Mouse (Mus musculus) CH12.LX (cell line): ENCODE measurements around the gene Emx2. TPM values are rescaled to one million over a fixed set of nuclear protein-coding genes. Genes with fewer than 3 reads are reported as not detected.

Source experiments
- DNase-seq: peaks from one replicate; pipeline ENCODE4 v3.0.0-alpha.2; 2013; ENCODE audit errors: extremely low read depth
- H3K27ac ChIP-seq: 2 replicates; pipeline ENCODE4 v1.5.1; 2012; ENCODE audit warnings: low read depth, mild to moderate bottlenecking, control low read depth, moderate library complexity; ENCODE audit not compliant: insufficient read depth
- H3K27me3 ChIP-seq: replicated peaks from 2 replicates; pipeline ENCODE3; 2012; ENCODE audit warnings: inconsistent platforms
- H3K36me3 ChIP-seq, 2 experiments: replicated peaks in 1 of 2; 2 replicates each; pipeline versions ENCODE3 to v1.6.1; 2012; ENCODE audit warnings: inconsistent platforms in 1 of 2, low read length in 1 of 2, mild to moderate bottlenecking in 1 of 2, mixed read lengths in 1 of 2, moderate library complexity in 1 of 2; ENCODE audit not compliant: control insufficient read depth in 1 of 2, insufficient read depth in 1 of 2
- H3K4me1 ChIP-seq, 2 experiments: 2 replicates each; pipeline ENCODE4 v1.6.1; 2012; ENCODE audit warnings: inconsistent platforms in 1 of 2, moderate library complexity in 1 of 2; ENCODE audit not compliant: insufficient read depth in 2 of 2, control insufficient read depth in 1 of 2
- H3K4me2 ChIP-seq: 2 replicates; pipeline ENCODE4 v1.6.1; 2012; ENCODE audit warnings: low read depth, mild to moderate bottlenecking, control low read depth; ENCODE audit not compliant: poor library complexity, insufficient read depth, severe bottlenecking
- H3K4me3 ChIP-seq, 3 experiments: fragments of 150-350 bp in 1 of 3; sonication (generic) in 1 of 3; replicated peaks in 1 of 3; 2 replicates each; pipeline versions ENCODE3 to v1.5.1; 2011 to 2012; ENCODE audit warnings: low read depth in 2 of 3, low read length in 2 of 3, mild to moderate bottlenecking in 2 of 3, moderate library complexity in 2 of 3, control low read depth in 1 of 3, improper control_type of control experiment in 1 of 3, inconsistent platforms in 1 of 3, mixed read lengths in 1 of 3; ENCODE audit not compliant: poor library complexity in 1 of 3
- H3K79me2 ChIP-seq: replicated peaks from 2 replicates; pipeline ENCODE4 v1.6.1; 2012; ENCODE audit warnings: mild to moderate bottlenecking, moderate library complexity; ENCODE audit not compliant: control insufficient read depth, poor library complexity, insufficient read depth, severe bottlenecking; ENCODE audit errors: extremely low read depth
- H3K9ac ChIP-seq: 2 replicates; pipeline ENCODE4 v1.6.1; 2012; ENCODE audit warnings: low read depth, mild to moderate bottlenecking, control low read depth, moderate library complexity; ENCODE audit not compliant: insufficient read depth
- H3K9me3 ChIP-seq: replicated peaks from 2 replicates; pipeline ENCODE3; 2012; ENCODE audit warnings: low read length, inconsistent platforms, mixed read lengths
- CTCF ChIP-seq, 2 experiments: IDR thresholded peaks in 1 of 2; conservative IDR thresholded peaks in 1 of 2; 2 replicates each; pipeline ENCODE4 v1.5.1; 2011 to 2012; ENCODE audit warnings: low read depth in 2 of 2, low read length in 2 of 2, improper control_type of control experiment in 1 of 2, inconsistent platforms in 1 of 2, mild to moderate bottlenecking in 1 of 2, moderate library complexity in 1 of 2
- E2F4 ChIP-seq: IDR thresholded peaks from 2 replicates; pipeline ENCODE4 v1.6.1; 2011; ENCODE audit warnings: low read depth, low read length, improper control_type of control experiment; ENCODE audit not compliant: insufficient replicate concordance
- EP300 ChIP-seq: IDR thresholded peaks from 2 replicates; pipeline ENCODE4 v1.6.1; 2011; ENCODE audit warnings: low read length, improper control_type of control experiment
- GABPA ChIP-seq: IDR thresholded peaks from 2 replicates; pipeline ENCODE4 v1.6.1; 2012; ENCODE audit warnings: low read depth, low read length, improper control_type of control experiment, inconsistent platforms; ENCODE audit not compliant: insufficient replicate concordance
- HCFC1 ChIP-seq: IDR thresholded peaks from 2 replicates; pipeline ENCODE4 v1.6.1; 2012; ENCODE audit warnings: low read depth, mild to moderate bottlenecking, inconsistent platforms, low read length, improper control_type of control experiment
- JUN ChIP-seq: IDR thresholded peaks from 2 replicates; pipeline ENCODE4 v1.6.1; 2011; ENCODE audit warnings: low read depth, mild to moderate bottlenecking, low read length, improper control_type of control experiment, moderate library complexity; ENCODE audit not compliant: insufficient read depth
- JUND ChIP-seq: conservative IDR thresholded peaks from 2 replicates; pipeline ENCODE4 v1.6.1; 2011; ENCODE audit warnings: low read depth, low read length, improper control_type of control experiment
- KAT2A ChIP-seq: IDR thresholded peaks from 2 replicates; pipeline ENCODE4 v1.6.1; 2012; ENCODE audit warnings: low read length, improper control_type of control experiment, inconsistent platforms; ENCODE audit not compliant: insufficient replicate concordance
- MAFK ChIP-seq: IDR thresholded peaks from 2 replicates; pipeline ENCODE4 v1.6.1; 2011; ENCODE audit warnings: low read length, improper control_type of control experiment; ENCODE audit not compliant: insufficient replicate concordance
- MEF2A ChIP-seq: IDR thresholded peaks from 2 replicates; pipeline ENCODE4 v1.6.1; 2014; ENCODE audit warnings: low read depth, mild to moderate bottlenecking, inconsistent platforms, low read length, improper control_type of control experiment, borderline replicate concordance
- MXI1 ChIP-seq: IDR thresholded peaks from 2 replicates; pipeline ENCODE4 v1.6.1; 2011; ENCODE audit warnings: mild to moderate bottlenecking, low read depth, low read length, improper control_type of control experiment
- NELFE ChIP-seq: IDR thresholded peaks from 2 replicates; pipeline ENCODE4 v1.6.1; 2011; ENCODE audit warnings: low read depth, low read length, improper control_type of control experiment
- PAX5 ChIP-seq: IDR thresholded peaks from 2 replicates; pipeline ENCODE4 v1.6.1; 2012; ENCODE audit warnings: low read length, inconsistent platforms, mixed read lengths
- RAD21 ChIP-seq: IDR thresholded peaks from 2 replicates; pipeline ENCODE4 v1.6.1; 2011; ENCODE audit warnings: low read depth, mild to moderate bottlenecking, low read length, improper control_type of control experiment, moderate library complexity
- RCOR1 ChIP-seq: conservative IDR thresholded peaks from 2 replicates; pipeline ENCODE4 v1.6.1; 2012; ENCODE audit warnings: low read depth, mild to moderate bottlenecking, inconsistent platforms, low read length, improper control_type of control experiment
- SIN3A ChIP-seq: IDR thresholded peaks from 2 replicates; pipeline ENCODE4 v1.6.1; 2012; ENCODE audit warnings: low read length, improper control_type of control experiment, inconsistent platforms
- SMC3 ChIP-seq: IDR thresholded peaks from 2 replicates; pipeline ENCODE4 v1.6.1; 2011; ENCODE audit warnings: low read depth, low read length, improper control_type of control experiment
- TBP ChIP-seq: conservative IDR thresholded peaks from 2 replicates; pipeline ENCODE4 v1.6.1; 2011; ENCODE audit warnings: low read depth, low read length, improper control_type of control experiment
- TCF12 ChIP-seq: IDR thresholded peaks from 2 replicates; pipeline ENCODE4 v1.6.1; 2014; ENCODE audit warnings: low read depth, mild to moderate bottlenecking, inconsistent platforms, low read length, improper control_type of control experiment
- USF1 ChIP-seq: IDR thresholded peaks from 2 replicates; pipeline ENCODE4 v1.6.1; 2014; ENCODE audit warnings: low read depth, mild to moderate bottlenecking, inconsistent platforms, low read length, improper control_type of control experiment
- USF2 ChIP-seq: conservative IDR thresholded peaks from 2 replicates; pipeline ENCODE4 v1.6.1; 2011; ENCODE audit warnings: low read depth, low read length, improper control_type of control experiment
- ZC3H11A ChIP-seq: IDR thresholded peaks from 2 replicates; pipeline ENCODE4 v1.6.1; 2012; ENCODE audit warnings: low read depth, mild to moderate bottlenecking, inconsistent platforms, low read length, improper control_type of control experiment
- ZKSCAN1 ChIP-seq: IDR thresholded peaks from 2 replicates; pipeline ENCODE4 v1.6.1; 2012; ENCODE audit warnings: low read depth, inconsistent platforms, low read length, improper control_type of control experiment, borderline replicate concordance
- ZMIZ1 ChIP-seq: IDR thresholded peaks from 2 replicates; pipeline ENCODE4 v1.6.1; 2012; ENCODE audit warnings: low read depth, mild to moderate bottlenecking, inconsistent platforms, low read length, improper control_type of control experiment
- ZNF384 ChIP-seq: IDR thresholded peaks from 2 replicates; pipeline ENCODE4 v1.6.1; 2012; ENCODE audit warnings: low read depth, low read length, improper control_type of control experiment, inconsistent platforms
- dilution Hi-C: fragments of 300-500 bp; cut with MboI; formaldehyde crosslinking; loops from 2 replicates; pipeline ENCODE4 v1.14.3; 2020; ENCODE audit warnings: low sequenced_read_pairs; ENCODE audit not compliant: extremely low pct_unique_long_range_greater_than_20kb, extremely low pct_ligation_motif_present
- in situ Hi-C: fragments of 300-500 bp; cut with MboI; formaldehyde crosslinking; loops from 3 replicates; pipeline ENCODE4 v1.14.3; 2019; ENCODE audit warnings: low sequenced_read_pairs, low pct_ligation_motif_present, low pct_unique_long_range_greater_than_20kb, mixed read lengths
- polyA plus RNA-seq: library from polyadenylated mRNA; unstranded; fragments of >175 nt; gene quantifications from 2 replicates; pipeline ENCODE4 v1.2.1, GENCODE M21; 2012; ENCODE audit warnings: low read depth; ENCODE audit not compliant: insufficient read length
- total RNA-seq, 2 experiments: library from RNA; depleted of rRNA; stranded (reverse); fragments of 300-350 nt in 1 of 2; fragments of >200 nt in 1 of 2; gene quantifications; 2 replicates each; pipeline ENCODE4 v1.2.3; 2012 to 2014

Gene Emx2
- total and polyA plus RNA-seq, 3 experiments: not detected

GRCm38 (mm10) chr19:59459811-59460241, 1.7 kb downstream of the Emx2 start:
- Histone ChIP-seq H3K4me1 (no peaks in the 10 kb centered on the region), H3K9me3 (peaks cover 24% of the 10 kb centered on the region), H3K4me2 (no peak overlapping the region), H3K4me3 (no peak overlapping the region), H3K27me3 (no peaks in the 10 kb centered on the region), H3K79me2 (no peaks in the 10 kb centered on the region), H3K36me3 (no peaks in the 10 kb centered on the region), H3K9ac (no peak overlapping the region), H3K27ac (no peak overlapping the region)
- in situ Hi-C loops (no loop called here), dilution Hi-C loops (no loop called here)
- TF ChIP-seq MEF2A (no peak), TCF12 (no peak), MXI1 (no peak), USF2 (no peak), ZNF384 (no peak), SIN3A (no peak), SMC3 (no peak), E2F4 (no peak), TBP (no peak), JUND (no peak), KAT2A (no peak), HCFC1 (no peak), GABPA (no peak), ZKSCAN1 (no peak)
- no peak for DNase-seq

- DNase-seq: no peak
- dilution Hi-C loops: no loop called here
Observed at GRCm38 (mm10) chr19:59460328-59461115, 2.4 kb downstream of the Emx2 start.

More at GRCm38 (mm10) chr19:59460328-59461115, 2.4 kb downstream of the Emx2 start:
- TF ChIP-seq ZKSCAN1 (no peak), PAX5 (no peak), RAD21 (no peak), HCFC1 (no peak), JUN (no peak), EP300 (no peak), RCOR1 (no peak), CTCF (conservative IDR thresholded peaks at IDR 0.05 in 1 of 2, IDR thresholded peaks at IDR 0.05 in 1 of 2; ENCODE audit: low read depth in 2 of 2, low read length in 2 of 2) (no peak), MXI1 (no peak), JUND (no peak), USF1 (no peak), GABPA (no peak), ZC3H11A (no peak), SIN3A (no peak), MAFK (no peak), USF2 (no peak), KAT2A (no peak), ZMIZ1 (no peak), NELFE (no peak)
- in situ Hi-C loops: no loop called here
- H3K36me3 ChIP-seq: no peaks in the 10 kb centered on the region
- H3K9ac ChIP-seq: no peak overlapping the region
- H3K4me2 ChIP-seq: no peak overlapping the region
- peaks cover 24% of the 10 kb centered on the region for H3K9me3 ChIP-seq
- no peak overlapping the region for H3K4me3 ChIP-seq
- H3K27ac ChIP-seq: no peak overlapping the region
- no peaks in the 10 kb centered on the region for H3K4me1 ChIP-seq
- H3K79me2 ChIP-seq: no peaks in the 10 kb centered on the region
- H3K27me3 ChIP-seq: no peaks in the 10 kb centered on the region
